Mouse (Mus musculus) left cerebral cortex, adult 6 months (tissue): Measurements from ENCODE around the gene Cyp2b23. TPM values are rescaled to one million over a fixed set of nuclear protein-coding genes. Genes with fewer than 3 reads are reported as not detected.

Source experiments
- long read RNA-seq, 2 experiments: library from polyadenylated mRNA; unstranded; transcript quantifications; one replicate each; pipeline ENCODE4 v2.0.0; 2019 to 2020
- polyA plus RNA-seq: library from polyadenylated mRNA; unstranded; fragments of <200 nt; fragmentation: Nextera tagmentation; gene quantifications from 2 replicates; pipeline ENCODE4 v1.2.3, GENCODE M21; 2021

Cyp2b23 gene
- polyA plus RNA-seq: not detected in 2 replicates
- long read RNA-seq, experiment 1: 0 reads
- long read RNA-seq, experiment 2: 0 reads

GRCm38 (mm10) chr7:26686337-26686736 is at the start of gene Cyp2b23:
TSS of gene Cyp2b23 (minus strand) at chr7:26686437.

GRCm38 (mm10) chr7:26618364-26618763 is 67.9 kb downstream of the Cyp2b23 start, which contains the start of gene Vmn1r185:
TSS of gene Vmn1r185 (minus strand) at chr7:26618464.

Other genes starting within 250 kb of the Cyp2b23 start
- not detected in 2 replicates for gene Nlrp9a, start 151.4 kb downstream of the Cyp2b23 start, polyA plus RNA-seq
- gene Vmn1r185, start 68.0 kb downstream of the Cyp2b23 start, polyA plus RNA-seq: 0.03 TPM in 1 of 2 replicates, not detected in the other
- gene Cyp2b19, start 70.7 kb upstream of the Cyp2b23 start, polyA plus RNA-seq: 0.07 TPM in 1 of 2 replicates, not detected in the other
- not detected in 2 replicates for gene Cyp2g1, start 122.5 kb upstream of the Cyp2b23 start, polyA plus RNA-seq
- gene Cyp2a5, start 148.9 kb upstream of the Cyp2b23 start, polyA plus RNA-seq: 0.20 and 0.94 TPM in 2 replicates